Mouse (Mus musculus) 3134 (cell line): ENCODE measurements around the gene Abi3bp.

Experiments
- DNase-seq: peaks from one replicate; pipeline ENCODE4 v3.0.0-alpha.2; 2011; ENCODE audit warnings: low spot score; ENCODE audit not compliant: insufficient read length; ENCODE audit errors: extremely low read depth

Abi3bp gene

GRCm38 (mm10) chr16:56477677-56478574 lies at the start of gene Abi3bp:
Gene Abi3bp (plus strand): TSS chr16:56477878.
- DNase-seq = no peak

GRCm38 (mm10) chr16:56435293-56436185 lies 42.1 kb upstream of the Abi3bp start:
- DNase-seq = no peak

- no peak for DNase-seq
Measured at GRCm38 (mm10) chr16:56440243-56440642, 37.4 kb upstream of the Abi3bp start.

- DNase-seq = no peak
Measured at GRCm38 (mm10) chr16:56441113-56441512, 36.6 kb upstream of the Abi3bp start.

- no peak for DNase-seq
Measured at GRCm38 (mm10) chr16:56441658-56442344, 35.9 kb upstream of the Abi3bp start.

DNA sequence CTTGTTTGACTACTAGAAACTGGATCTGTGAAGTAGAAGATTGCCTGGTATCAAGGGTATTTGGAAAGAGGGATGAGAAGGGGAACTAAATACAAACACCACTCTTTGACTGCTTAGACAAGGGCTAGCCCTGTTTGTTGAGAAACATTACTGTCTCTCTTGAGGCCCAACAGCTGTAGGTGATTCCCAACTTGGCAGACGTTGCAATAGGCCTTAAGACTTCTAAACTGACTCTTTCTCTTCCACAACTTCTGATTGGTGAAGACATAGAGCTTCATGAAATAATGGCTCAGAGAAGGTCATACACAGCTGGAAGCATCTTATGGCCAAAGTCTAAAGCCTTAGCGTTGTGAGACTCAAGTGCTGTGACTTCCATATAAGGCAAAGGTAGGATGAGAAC lies 26.2 kb upstream of the Abi3bp start:
- DNase-seq = no peak

DNA sequence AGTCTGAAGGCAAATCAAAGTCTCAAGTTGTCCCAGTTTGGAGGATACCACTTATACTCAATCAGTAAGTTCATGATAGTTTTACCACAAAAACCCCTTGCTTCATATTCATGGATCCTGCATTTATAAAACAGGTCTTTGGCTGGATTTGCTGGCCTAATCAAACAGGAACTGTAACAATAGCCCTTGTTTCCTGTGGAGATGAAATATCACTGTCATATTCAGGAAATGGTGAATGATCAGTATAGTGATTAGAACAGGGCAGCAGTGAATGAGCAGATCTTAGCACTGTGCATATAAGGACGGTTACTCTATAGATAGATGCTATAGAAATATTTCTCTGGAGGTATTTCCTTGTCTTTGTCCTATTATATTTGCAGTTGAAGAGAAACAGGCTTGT lies 25.8 kb upstream of the Abi3bp start:
- no peak for DNase-seq

- DNase-seq = no peak
Measured at GRCm38 (mm10) chr16:56458052-56458754, 19.5 kb upstream of the Abi3bp start.

GRCm38 (mm10) chr16:56473160-56473559 lies 4.5 kb upstream of the Abi3bp start:
- DNase-seq = no peak

DNA sequence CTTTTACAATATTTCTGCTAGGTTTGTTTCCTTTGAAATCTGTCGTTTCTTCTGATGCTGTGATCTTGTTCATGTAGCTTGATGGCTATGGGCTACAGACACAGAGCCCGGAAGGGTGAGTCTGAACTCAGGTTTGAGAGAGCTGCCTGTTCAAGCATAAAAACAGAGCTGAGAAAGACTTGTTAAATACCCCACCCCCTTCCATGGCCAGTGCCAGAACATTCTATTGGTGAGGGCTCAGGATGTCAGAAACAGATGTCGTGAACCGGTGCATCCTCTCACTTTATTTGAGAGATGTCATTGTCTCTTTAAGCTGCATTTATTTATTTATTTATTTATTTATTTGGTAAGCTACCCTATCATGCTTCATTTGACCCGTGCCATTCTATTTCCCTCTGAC lies 2.0 kb upstream of the Abi3bp start:
- DNase-seq = no peak

DNA sequence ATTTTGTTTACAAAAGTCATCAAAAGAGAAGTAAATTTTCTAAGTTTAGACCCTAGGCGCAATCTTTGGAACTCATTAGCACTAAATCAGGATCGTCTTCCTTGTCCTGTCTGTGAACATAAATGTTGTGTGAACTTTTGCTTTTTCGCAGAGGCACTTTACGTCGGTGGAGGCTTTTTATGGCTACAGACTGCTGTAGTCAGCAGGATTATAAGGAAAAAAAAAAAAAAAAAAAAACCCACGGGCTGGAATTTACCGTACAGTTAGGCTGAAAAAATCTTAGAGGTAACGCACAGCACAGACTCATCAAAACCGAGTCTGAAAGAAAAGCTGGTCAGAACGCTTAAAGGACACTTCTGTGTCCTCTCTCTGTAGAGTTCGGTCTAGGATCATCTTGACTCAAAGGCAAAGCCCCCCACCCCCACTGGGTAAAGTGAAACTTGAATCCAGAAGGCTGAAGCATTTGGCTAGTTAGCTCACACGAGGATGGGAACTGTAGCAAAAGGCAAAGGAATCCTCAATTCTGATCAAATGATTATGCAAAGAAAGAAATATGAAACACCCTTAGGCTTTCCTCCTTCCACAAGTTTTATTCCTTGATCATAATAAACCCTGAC lies 1.0 kb downstream of the Abi3bp start:
- DNase-seq = no peak

DNA sequence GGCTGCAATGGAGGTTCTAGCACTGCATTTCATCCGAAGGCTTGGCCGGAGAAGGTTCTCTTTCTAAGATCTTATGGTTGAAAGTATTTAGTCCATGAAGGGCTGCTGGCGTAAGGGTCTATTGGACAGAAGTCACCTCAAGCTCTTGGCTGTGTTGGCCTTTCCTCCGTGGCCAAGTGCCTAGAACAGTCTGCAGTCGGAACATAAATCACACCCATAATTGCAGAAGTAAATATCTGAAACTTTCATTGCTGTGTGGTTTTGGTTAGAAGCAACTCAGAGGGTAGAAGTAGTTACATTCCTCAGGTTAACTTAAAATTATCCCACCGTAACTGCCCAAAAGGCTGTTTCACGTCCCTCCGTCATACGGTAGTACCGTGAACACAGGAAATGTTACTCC lies 5.8 kb downstream of the Abi3bp start:
- DNase-seq = no peak

GRCm38 (mm10) chr16:56486461-56486860 lies 8.8 kb downstream of the Abi3bp start:
- no peak for DNase-seq

DNA sequence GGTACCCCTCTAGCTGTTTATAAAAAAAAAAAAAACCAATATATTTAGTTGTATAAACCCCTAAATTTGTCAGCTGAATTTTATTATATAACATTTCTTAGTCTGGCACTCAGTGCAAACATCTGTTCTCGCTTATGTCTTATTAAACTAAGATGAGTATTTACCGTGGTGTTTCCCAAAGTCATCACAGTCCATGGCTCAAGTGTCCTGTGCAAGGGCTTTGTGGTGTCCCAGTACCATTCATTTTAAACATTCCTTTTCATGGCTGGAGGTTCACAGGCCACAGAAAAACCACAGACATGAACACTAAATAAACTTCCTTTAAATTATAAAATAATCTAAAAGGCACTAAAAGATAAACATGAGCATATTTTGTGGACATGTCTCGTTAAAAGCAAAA lies 13.2 kb downstream of the Abi3bp start:
- DNase-seq = no peak

DNA sequence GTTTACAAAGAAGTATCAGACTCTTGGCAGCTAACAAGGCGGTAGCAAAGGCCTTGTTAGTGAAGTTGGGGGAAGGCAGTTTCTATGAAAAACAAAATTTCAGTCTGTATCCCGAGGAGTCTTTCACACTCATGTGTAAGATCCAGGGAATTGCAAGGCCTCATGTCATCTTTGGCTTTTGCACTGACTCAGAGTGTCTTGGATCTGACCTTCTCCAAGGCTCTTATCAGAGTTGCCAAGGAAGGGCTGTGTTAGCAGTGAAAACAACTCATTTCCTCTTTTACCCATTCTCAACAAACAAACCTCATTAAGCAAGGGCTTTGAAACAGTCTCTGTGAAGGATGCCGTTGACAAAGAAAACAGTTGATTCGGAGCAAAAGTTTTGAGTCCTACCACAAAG lies 17.6 kb downstream of the Abi3bp start:
- no peak for DNase-seq

DNA sequence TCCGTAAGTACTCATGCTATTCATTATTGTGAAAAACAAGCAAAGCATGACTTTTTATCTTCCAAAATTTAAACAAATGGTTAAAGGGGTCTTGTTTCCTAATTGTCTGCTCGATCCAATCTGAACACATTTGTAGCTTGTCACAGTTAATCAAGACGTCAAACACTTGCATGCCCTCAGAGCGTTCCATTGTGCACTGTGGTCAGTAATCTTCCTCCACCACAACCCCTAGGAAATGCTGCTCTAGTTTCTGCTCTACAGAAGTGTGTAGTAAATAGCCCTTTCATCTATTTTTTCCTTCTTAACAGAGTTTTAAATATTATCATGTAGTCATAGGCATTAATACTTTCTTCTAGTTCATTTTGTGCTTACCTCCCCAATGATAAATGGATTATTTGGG lies 19.1 kb downstream of the Abi3bp start:
- no peak for DNase-seq

GRCm38 (mm10) chr16:56498680-56499079 lies 21.0 kb downstream of the Abi3bp start:
- no peak for DNase-seq

DNA sequence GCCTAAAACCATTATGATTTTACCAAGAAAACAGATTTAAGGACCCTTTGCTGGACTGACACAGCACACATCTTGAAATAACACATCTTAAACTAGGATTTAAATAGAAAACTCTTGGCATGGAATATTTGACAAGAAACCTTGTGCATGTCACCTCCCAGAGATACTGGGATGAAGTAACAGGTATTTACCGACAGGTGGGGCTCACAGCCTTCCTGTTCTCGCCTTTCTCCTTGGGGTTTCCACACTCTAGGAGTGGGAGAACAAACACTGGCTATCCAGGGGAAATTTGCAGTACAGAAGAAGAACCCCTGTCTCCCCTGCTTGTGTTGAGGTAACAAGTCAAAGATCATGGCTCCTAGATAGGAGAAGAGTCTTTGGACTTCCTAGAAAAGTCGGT lies 22.8 kb downstream of the Abi3bp start:
- no peak for DNase-seq

GRCm38 (mm10) chr16:56501101-56501500 lies 23.4 kb downstream of the Abi3bp start:
- no peak for DNase-seq

GRCm38 (mm10) chr16:56501513-56501912 lies 23.8 kb downstream of the Abi3bp start:
- no peak for DNase-seq
